Mouse (Mus musculus): ENCODE measurements around the gene Mfsd5.

Mfsd5 gene

GRCm38 (mm10) chr15:102279092-102279782 lies at the start of gene Mfsd5:
Gene Mfsd5, plus strand, starts transcription at chr15:102279454.
- Histone ChIP-seq H3K36me3 (ENCODE audit: control insufficient read depth, insufficient read depth, low read length, poor library complexity, severe bottlenecking) (peaks cover 3% of the 10 kb centered on the region; the same call in 1 of the 2 replicates), H3K27me3 (ENCODE audit: control insufficient read depth, insufficient read depth, low read length, poor library complexity, severe bottlenecking) (no peaks in the 10 kb centered on the region; the same call in 1 of the 2 replicates)
- DNase-seq (ENCODE audit: low read depth, low spot score), result peak; percentile 93

GRCm38 (mm10) chr15:102230408-102231321 lies 48.6 kb upstream of the Mfsd5 start:
- peak; percentile 47 for DNase-seq (ENCODE audit: low read depth, low spot score)
- no peaks in the 10 kb centered on the region for H3K27me3 ChIP-seq (ENCODE audit: control insufficient read depth, insufficient read depth, low read length, poor library complexity, severe bottlenecking)
- 0 out of 2 replicates have a peak, but pooled peaks cover 2% of the 10 kb centered on the region for H3K36me3 ChIP-seq (ENCODE audit: control insufficient read depth, insufficient read depth, low read length, poor library complexity, severe bottlenecking)

GRCm38 (mm10) chr15:102231748-102232147 lies 47.5 kb upstream of the Mfsd5 start, which contains the start of gene Itgb7:
Gene Itgb7, minus strand, starts transcription at chr15:102231944.
- DNase-seq (ENCODE audit: low read depth, low spot score), result peak; percentile 57
- H3K36me3 ChIP-seq (ENCODE audit: control insufficient read depth, insufficient read depth, low read length, poor library complexity, severe bottlenecking), result no peaks in the 10 kb centered on the region

GRCm38 (mm10) chr15:102232764-102233163 lies 46.5 kb upstream of the Mfsd5 start:
- H3K27me3 ChIP-seq (ENCODE audit: control insufficient read depth, insufficient read depth, low read length, poor library complexity, severe bottlenecking), result no peaks in the 10 kb centered on the region
- DNase-seq (ENCODE audit: low read depth, low spot score), result no peak

More at GRCm38 (mm10) chr15:102231748-102232147, 47.5 kb upstream of the Mfsd5 start, which contains the start of gene Itgb7:
- no peaks in the 10 kb centered on the region for H3K27me3 ChIP-seq (ENCODE audit: control insufficient read depth, insufficient read depth, low read length, poor library complexity, severe bottlenecking)

GRCm38 (mm10) chr15:102233896-102234295 lies 45.4 kb upstream of the Mfsd5 start:
- no peak for DNase-seq (ENCODE audit: low read depth, low spot score)
- no peaks in the 10 kb centered on the region for H3K27me3 ChIP-seq (ENCODE audit: control insufficient read depth, insufficient read depth, low read length, poor library complexity, severe bottlenecking)
- no peaks in the 10 kb centered on the region for H3K36me3 ChIP-seq (ENCODE audit: control insufficient read depth, insufficient read depth, low read length, poor library complexity, severe bottlenecking)

More at GRCm38 (mm10) chr15:102232764-102233163, 46.5 kb upstream of the Mfsd5 start:
- H3K36me3 ChIP-seq (ENCODE audit: control insufficient read depth, insufficient read depth, low read length, poor library complexity, severe bottlenecking), result no peaks in the 10 kb centered on the region

GRCm38 (mm10) chr15:102235371-102236027 lies 43.8 kb upstream of the Mfsd5 start:
- Histone ChIP-seq H3K36me3 (ENCODE audit: control insufficient read depth, insufficient read depth, low read length, poor library complexity, severe bottlenecking) (no peaks in the 10 kb centered on the region), H3K27me3 (ENCODE audit: control insufficient read depth, insufficient read depth, low read length, poor library complexity, severe bottlenecking) (no peaks in the 10 kb centered on the region)
- no peak for DNase-seq (ENCODE audit: low read depth, low spot score)

- Histone ChIP-seq H3K36me3 (ENCODE audit: control insufficient read depth, insufficient read depth, low read length, poor library complexity, severe bottlenecking) (no peaks in the 10 kb centered on the region), H3K27me3 (ENCODE audit: control insufficient read depth, insufficient read depth, low read length, poor library complexity, severe bottlenecking) (peaks cover 2% of the 10 kb centered on the region; the same call in 1 of the 2 replicates)
- no peak for DNase-seq (ENCODE audit: low read depth, low spot score)
These were observed 40.6 kb upstream of the Mfsd5 start for GRCm38 (mm10) chr15:102238543-102239259.

GRCm38 (mm10) chr15:102239260-102239590 lies 40.0 kb upstream of the Mfsd5 start:
- DNase-seq (ENCODE audit: low read depth, low spot score), result peak; percentile 84
- peaks cover 2% of the 10 kb centered on the region; the same call in 1 of the 2 replicates for H3K27me3 ChIP-seq (ENCODE audit: control insufficient read depth, insufficient read depth, low read length, poor library complexity, severe bottlenecking)
- no peaks in the 10 kb centered on the region for H3K36me3 ChIP-seq (ENCODE audit: control insufficient read depth, insufficient read depth, low read length, poor library complexity, severe bottlenecking)

GRCm38 (mm10) chr15:102239851-102240250 lies 39.4 kb upstream of the Mfsd5 start:
- no peaks in the 10 kb centered on the region for H3K36me3 ChIP-seq (ENCODE audit: control insufficient read depth, insufficient read depth, low read length, poor library complexity, severe bottlenecking)
- no peak for DNase-seq (ENCODE audit: low read depth, low spot score)
- peaks cover 3% of the 10 kb centered on the region for H3K27me3 ChIP-seq (ENCODE audit: control insufficient read depth, insufficient read depth, low read length, poor library complexity, severe bottlenecking)

GRCm38 (mm10) chr15:102240607-102241006 lies 38.6 kb upstream of the Mfsd5 start:
- Histone ChIP-seq H3K36me3 (ENCODE audit: control insufficient read depth, insufficient read depth, low read length, poor library complexity, severe bottlenecking) (no peaks in the 10 kb centered on the region), H3K27me3 (ENCODE audit: control insufficient read depth, insufficient read depth, low read length, poor library complexity, severe bottlenecking) (peaks cover 3% of the 10 kb centered on the region)
- no peak for DNase-seq (ENCODE audit: low read depth, low spot score)

GRCm38 (mm10) chr15:102242404-102243228 lies 36.6 kb upstream of the Mfsd5 start:
- no peak for DNase-seq (ENCODE audit: low read depth, low spot score)
- H3K27me3 ChIP-seq (ENCODE audit: control insufficient read depth, insufficient read depth, low read length, poor library complexity, severe bottlenecking), result peaks cover 3% of the 10 kb centered on the region
- H3K36me3 ChIP-seq (ENCODE audit: control insufficient read depth, insufficient read depth, low read length, poor library complexity, severe bottlenecking), result no peaks in the 10 kb centered on the region

GRCm38 (mm10) chr15:102243229-102244190 lies 35.7 kb upstream of the Mfsd5 start:
- no peaks in the 10 kb centered on the region for H3K36me3 ChIP-seq (ENCODE audit: control insufficient read depth, insufficient read depth, low read length, poor library complexity, severe bottlenecking)
- DNase-seq (ENCODE audit: low read depth, low spot score), result peak; percentile 55
- peaks cover 3% of the 10 kb centered on the region for H3K27me3 ChIP-seq (ENCODE audit: control insufficient read depth, insufficient read depth, low read length, poor library complexity, severe bottlenecking)
